Mouse (Mus musculus) limb, embryonic 11.5 days (tissue): ENCODE data around the gene Gm5105. TPM values are rescaled to one million over a fixed set of nuclear protein-coding genes. Genes with fewer than 3 reads are reported as not detected.
A peak's percentile ranks its signal among the peaks of the same experiment; 100 is the strongest.

Experiments used
- ATAC-seq: fragments of 200-750 bp; cut with Nextera tagmentation; 2 replicates; pipeline ENCODE4 v1.8.0; 2017; ENCODE audit warnings: low read depth; ENCODE audit not compliant: insufficient number of reproducible peaks, low FRiP score, low TSS enrichment
- DNase-seq: peaks from one replicate; pipeline ENCODE4 v3.0.0-alpha.2; 2015; ENCODE audit warnings: low spot score
- H3K27ac ChIP-seq: fragments of 300-500 bp; sonication (generic); replicated peaks from 2 replicates; pipeline ENCODE4 v1.5.1; 2014; ENCODE audit warnings: low read depth, mild to moderate bottlenecking, low read length
- H3K27me3 ChIP-seq: fragments of 300-500 bp; sonication (generic); 2 replicates; pipeline ENCODE4 v1.6.1; 2014; ENCODE audit warnings: mild to moderate bottlenecking, low read length, mixed read lengths; ENCODE audit not compliant: control insufficient read depth, insufficient read depth
- H3K36me3 ChIP-seq: fragments of 300-500 bp; sonication (generic); 2 replicates; pipeline ENCODE4 v1.6.1; 2014; ENCODE audit warnings: mild to moderate bottlenecking, low read length, moderate library complexity, mixed read lengths; ENCODE audit not compliant: control insufficient read depth, insufficient read depth
- H3K4me1 ChIP-seq: fragments of 300-500 bp; sonication (generic); 2 replicates; pipeline ENCODE4 v1.6.1; 2014; ENCODE audit warnings: low read length, mixed read lengths; ENCODE audit not compliant: control insufficient read depth, insufficient read depth
- H3K4me2 ChIP-seq: fragments of 300-500 bp; sonication (generic); 2 replicates; pipeline ENCODE4 v1.6.1; 2014; ENCODE audit warnings: low read depth, mild to moderate bottlenecking, moderate library complexity; ENCODE audit not compliant: severe bottlenecking
- H3K4me3 ChIP-seq: fragments of 300-500 bp; sonication (generic); 2 replicates; pipeline ENCODE4 v1.5.1; 2014; ENCODE audit warnings: low read depth, low read length
- H3K9ac ChIP-seq: fragments of 300-500 bp; sonication (generic); 2 replicates; pipeline ENCODE4 v1.6.1; 2014; ENCODE audit warnings: mild to moderate bottlenecking, low read length
- H3K9me3 ChIP-seq: fragments of 300-500 bp; sonication (generic); 2 replicates; pipeline ENCODE4 v1.6.1; 2016; ENCODE audit warnings: low read length; ENCODE audit not compliant: control insufficient read depth
- WGBS: fragments of 180-500 bp; shearing (Covaris S2); extraction: QIAGEN DNeasy Blood & Tissue Kit; methylation state at CpG from one replicate; pipeline ENCODE4 v1.1.7; 2014; 5-methylcytosine and 5-hydroxymethylcytosine counted together
- polyA plus RNA-seq: library from polyadenylated mRNA; unstranded; fragments of >200 nt; fragmentation: Nextera tagmentation; extraction: Ambion mirVana; gene quantifications from 2 replicates; pipeline ENCODE4 v1.2.1, GENCODE M21; 2014

Gene Gm5105
- polyA plus RNA-seq, 1 experiment from 2014 or later, result not detected

DNA sequence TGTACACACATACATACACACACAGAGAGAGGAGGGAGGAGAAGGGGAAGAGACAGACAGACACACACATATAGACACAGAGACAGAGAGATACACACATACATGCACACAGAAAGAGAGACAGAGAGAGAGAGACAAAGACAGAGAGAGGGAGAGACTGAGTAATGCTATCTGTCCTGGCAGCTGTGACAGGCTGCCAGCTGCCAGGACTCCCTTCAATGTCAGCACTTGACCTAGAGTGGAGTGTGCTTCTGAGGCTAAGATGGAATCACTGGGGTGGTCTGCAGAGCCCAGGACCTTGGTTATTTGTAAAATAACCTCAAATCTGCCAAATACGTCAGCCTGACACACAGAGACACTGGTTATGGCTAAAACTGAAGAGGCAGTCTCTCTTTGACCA lies 30.5 kb upstream of the Gm5105 start:
- no peaks in the 10 kb centered on the region for H3K27me3 ChIP-seq
- no peak overlapping the region for H3K4me2 ChIP-seq
- no peak for DNase-seq
- H3K9ac ChIP-seq, result no peak overlapping the region
- no peaks in the 10 kb centered on the region for H3K36me3 ChIP-seq
- no peak for ATAC-seq
- no peaks in the 10 kb centered on the region for H3K4me1 ChIP-seq
- no peak overlapping the region for H3K27ac ChIP-seq
- 88% methylated on average over 1 of the region's 1 CpGs for WGBS
- no peak overlapping the region for H3K4me3 ChIP-seq
- H3K9me3 ChIP-seq, result no peaks in the 10 kb centered on the region

- Histone ChIP-seq H3K4me3 (no peak overlapping the region), H3K27ac (no peak overlapping the region), H3K4me2 (no peak overlapping the region), H3K27me3 (no peaks in the 10 kb centered on the region), H3K36me3 (no peaks in the 10 kb centered on the region), H3K9ac (no peak overlapping the region), H3K9me3 (no peaks in the 10 kb centered on the region), H3K4me1 (no peaks in the 10 kb centered on the region)
- DNase-seq, result no peak
- 88% methylated on average over 19 of the region's 19 CpGs for WGBS
- ATAC-seq, result no peak
These were observed 29.3 kb upstream of the Gm5105 start for GRCm38 (mm10) chr3:138096263-138097028.

GRCm38 (mm10) chr3:138095718-138096117 lies 28.5 kb upstream of the Gm5105 start:
- no peak overlapping the region for H3K4me3 ChIP-seq
- no peaks in the 10 kb centered on the region for H3K27me3 ChIP-seq
- no peaks in the 10 kb centered on the region for H3K36me3 ChIP-seq
- no peak for ATAC-seq
- H3K9me3 ChIP-seq, result no peaks in the 10 kb centered on the region
- whole genome bisulfite sequencing, result 88% methylated on average over 10 of the region's 10 CpGs
- H3K9ac ChIP-seq, result no peak overlapping the region
- no peak for DNase-seq
- no peak overlapping the region for H3K4me2 ChIP-seq
- H3K4me1 ChIP-seq, result no peaks in the 10 kb centered on the region
- H3K27ac ChIP-seq, result no peak overlapping the region

DNA sequence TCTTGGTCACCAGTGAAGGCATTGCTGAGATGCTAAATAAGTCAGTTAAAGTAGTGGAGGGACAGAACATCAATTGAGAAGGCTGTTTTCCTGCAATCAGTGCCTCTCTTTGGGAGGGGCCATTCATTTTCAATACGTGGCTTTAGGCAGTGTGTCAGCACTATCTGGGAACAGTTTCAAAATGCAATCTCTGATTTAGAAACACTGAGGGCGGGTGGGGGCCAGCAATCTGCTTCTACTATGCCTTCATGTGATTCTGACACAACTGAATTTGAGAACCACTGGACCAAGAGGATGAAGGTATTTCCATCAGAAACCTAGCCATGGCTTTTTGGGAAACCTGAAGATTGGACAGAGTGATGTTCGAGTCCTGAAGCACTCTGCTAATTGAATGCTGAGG lies 28.1 kb upstream of the Gm5105 start:
- Histone ChIP-seq H3K9ac (no peak overlapping the region), H3K36me3 (no peaks in the 10 kb centered on the region), H3K4me3 (no peak overlapping the region), H3K4me1 (no peaks in the 10 kb centered on the region), H3K27ac (no peak overlapping the region), H3K9me3 (no peaks in the 10 kb centered on the region), H3K27me3 (no peaks in the 10 kb centered on the region), H3K4me2 (no peak overlapping the region)
- WGBS, result 87% methylated on average over 3 of the region's 3 CpGs
- DNase-seq (no peak), ATAC-seq (no peak)

- H3K36me3 ChIP-seq, result no peaks in the 10 kb centered on the region
- no peaks in the 10 kb centered on the region for H3K9me3 ChIP-seq
- no peak overlapping the region for H3K4me3 ChIP-seq
- H3K4me1 ChIP-seq, result no peaks in the 10 kb centered on the region
- no peaks in the 10 kb centered on the region for H3K27me3 ChIP-seq
- DNase-seq, result no peak
- H3K27ac ChIP-seq, result no peak overlapping the region
- 85% methylated on average over 4 of the region's 4 CpGs for WGBS
- ATAC-seq, result no peak
- no peak overlapping the region for H3K4me2 ChIP-seq
- H3K9ac ChIP-seq, result no peak overlapping the region
These were observed 16.7 kb upstream of the Gm5105 start for GRCm38 (mm10) chr3:138083896-138084295.

- 92% methylated on average over 1 of the region's 1 CpGs for WGBS
- Histone ChIP-seq H3K9me3 (no peaks in the 10 kb centered on the region), H3K36me3 (no peaks in the 10 kb centered on the region), H3K4me3 (no peak overlapping the region), H3K4me2 (no peak overlapping the region), H3K27me3 (no peaks in the 10 kb centered on the region), H3K27ac (no peak overlapping the region), H3K9ac (no peak overlapping the region), H3K4me1 (no peaks in the 10 kb centered on the region)
- DNase-seq (no peak), ATAC-seq (no peak)
These were observed 16.0 kb upstream of the Gm5105 start for GRCm38 (mm10) chr3:138083073-138083637.

DNA sequence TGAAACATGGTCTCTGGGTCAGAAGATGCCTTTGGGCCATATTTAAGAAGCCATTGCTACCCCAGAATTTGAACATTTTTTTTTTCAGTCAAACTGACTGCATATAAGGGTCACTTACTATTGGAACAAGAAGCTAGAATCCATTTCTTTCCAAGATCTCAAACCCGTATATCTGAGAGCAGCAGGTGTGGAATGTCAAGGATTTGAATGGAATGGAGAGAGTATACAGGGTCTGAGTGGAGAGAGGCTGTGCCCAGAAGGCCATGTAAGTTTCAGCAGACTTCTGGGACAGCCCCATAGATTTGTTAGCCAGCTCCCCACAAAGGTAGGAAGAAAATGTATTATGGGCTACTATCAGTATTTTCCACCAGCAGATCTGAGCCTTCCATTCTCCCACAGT lies 11.5 kb upstream of the Gm5105 start:
- no peak for ATAC-seq
- H3K27ac ChIP-seq, result no peak overlapping the region

GRCm38 (mm10) chr3:138077476-138078340 lies 10.5 kb upstream of the Gm5105 start:
- Histone ChIP-seq H3K27me3 (no peaks in the 10 kb centered on the region), H3K4me1 (no peaks in the 10 kb centered on the region), H3K9ac (no peak overlapping the region), H3K27ac (0 out of 2 replicates have a peak overlapping the region, but pooled peaks have one; percentile 21), H3K36me3 (no peaks in the 10 kb centered on the region), H3K4me3 (no peak overlapping the region), H3K9me3 (no peaks in the 10 kb centered on the region), H3K4me2 (no peak overlapping the region)
- no peak for ATAC-seq
- WGBS, result 76% methylated on average over 11 of the region's 11 CpGs
- no peak for DNase-seq

More for the DNA sequence above, 11.5 kb upstream of the Gm5105 start:
- H3K36me3 ChIP-seq, result no peaks in the 10 kb centered on the region
- no peak overlapping the region for H3K9ac ChIP-seq
- H3K4me3 ChIP-seq, result no peak overlapping the region
- no peak overlapping the region for H3K4me2 ChIP-seq
- no peaks in the 10 kb centered on the region for H3K9me3 ChIP-seq
- 96% methylated on average over 1 of the region's 1 CpGs for WGBS
- DNase-seq, result no peak
- H3K27me3 ChIP-seq, result no peaks in the 10 kb centered on the region
- no peaks in the 10 kb centered on the region for H3K4me1 ChIP-seq
